Mouse (Mus musculus): ENCODE results near the gene Zfp36l2. TPM values are rescaled to one million over a fixed set of nuclear protein-coding genes. Genes with fewer than 3 reads are reported as not detected.

The Zfp36l2 gene
- polyA plus RNA-seq, 1 experiment from 2014 or later = 9.6 TPM

- WGBS (ENCODE audit: insufficient replicate concordance) = 78% methylated on average over 6 of the region's 6 CpGs
- H3K27ac ChIP-seq (ENCODE audit: low read depth, low read length) = peak overlapping the region; percentile 72
Observed at GRCm38 (mm10) chr17:84141691-84142090, 46.1 kb downstream of the Zfp36l2 start.

DNA sequence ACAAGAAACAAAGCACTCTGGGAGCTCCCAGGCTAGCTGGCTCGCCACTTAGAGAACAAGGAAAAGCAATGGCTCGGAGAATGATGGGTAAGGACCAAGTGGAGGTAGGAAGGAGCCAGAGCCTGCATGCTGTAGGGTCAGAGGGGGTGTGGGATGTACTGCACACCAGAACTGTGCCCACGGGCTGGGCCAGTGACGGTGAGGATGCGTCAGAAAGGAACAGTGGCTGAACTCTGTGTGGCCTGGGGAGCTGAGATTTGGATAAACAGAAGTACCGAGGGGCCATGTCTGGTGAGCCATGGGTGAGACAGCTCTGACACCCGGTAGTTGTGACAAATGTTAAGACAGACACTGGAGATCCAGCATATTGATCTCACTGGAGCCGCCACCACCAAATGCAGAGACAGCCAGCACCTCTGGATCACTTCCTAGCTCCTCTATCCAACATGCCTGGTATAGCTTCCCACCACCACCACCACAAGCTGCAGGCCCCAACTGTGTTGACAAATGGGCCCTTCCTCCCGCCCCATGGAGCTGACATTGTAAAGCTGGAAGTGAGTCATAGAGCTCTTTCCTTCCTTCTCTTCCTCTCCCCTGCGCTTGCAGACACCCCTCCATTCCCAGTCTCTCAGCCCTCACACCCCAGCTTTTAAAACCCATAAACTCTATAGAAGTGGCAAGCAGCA lies 46.8 kb downstream of the Zfp36l2 start:
- Histone ChIP-seq H3K4me1 (ENCODE audit: control insufficient read depth, insufficient read depth, low read length) (peaks cover 40% of the 10 kb centered on the region), H3K4me3 (ENCODE audit: low read depth, low read length) (no peak overlapping the region), H3K9ac (ENCODE audit: low read depth, low read length) (no peak overlapping the region), H3K36me3 (ENCODE audit: control insufficient read depth, insufficient read depth, low read length) (no peaks in the 10 kb centered on the region), H3K27me3 (ENCODE audit: control insufficient read depth, insufficient read depth, low read length) (no peaks in the 10 kb centered on the region), H3K4me2 (no peak overlapping the region), H3K27ac (ENCODE audit: low read depth, low read length) (peak overlapping the region; percentile 72), H3K9me3 (replicated peaks; ENCODE audit: control insufficient read depth, low read length) (no peaks in the 10 kb centered on the region)
- WGBS (ENCODE audit: insufficient replicate concordance) = 45% methylated on average over 10 of the region's 10 CpGs
- ATAC-seq (replicated peaks; ENCODE audit: insufficient number of reproducible peaks, low FRiP score, low TSS enrichment) = no peak

More at GRCm38 (mm10) chr17:84141691-84142090, 46.1 kb downstream of the Zfp36l2 start:
- no peak overlapping the region for H3K9ac ChIP-seq (ENCODE audit: low read depth, low read length)
- no peaks in the 10 kb centered on the region for H3K27me3 ChIP-seq (ENCODE audit: control insufficient read depth, insufficient read depth, low read length)
- no peaks in the 10 kb centered on the region for H3K36me3 ChIP-seq (ENCODE audit: control insufficient read depth, insufficient read depth, low read length)
- H3K4me2 ChIP-seq = no peak overlapping the region
- H3K9me3 ChIP-seq (replicated peaks; ENCODE audit: control insufficient read depth, low read length) = no peaks in the 10 kb centered on the region
- H3K4me3 ChIP-seq (ENCODE audit: low read depth, low read length) = no peak overlapping the region
- no peak; the same call in 1 of the 2 replicates for ATAC-seq (replicated peaks; ENCODE audit: insufficient number of reproducible peaks, low FRiP score, low TSS enrichment)
- peaks cover 44% of the 10 kb centered on the region for H3K4me1 ChIP-seq (ENCODE audit: control insufficient read depth, insufficient read depth, low read length)

GRCm38 (mm10) chr17:84137393-84138171 lies 50.2 kb downstream of the Zfp36l2 start:
- H3K9me3 ChIP-seq (replicated peaks; ENCODE audit: control insufficient read depth, low read length) = no peaks in the 10 kb centered on the region
- WGBS (ENCODE audit: insufficient replicate concordance) = 93% methylated on average over 11 of the region's 11 CpGs
- H3K27ac ChIP-seq (ENCODE audit: low read depth, low read length) = no peak overlapping the region
- no peaks in the 10 kb centered on the region for H3K36me3 ChIP-seq (ENCODE audit: control insufficient read depth, insufficient read depth, low read length)
- no peaks in the 10 kb centered on the region for H3K27me3 ChIP-seq (ENCODE audit: control insufficient read depth, insufficient read depth, low read length)
- no peak for ATAC-seq (replicated peaks; ENCODE audit: insufficient number of reproducible peaks, low FRiP score, low TSS enrichment)
- peaks cover 29% of the 10 kb centered on the region for H3K4me1 ChIP-seq (ENCODE audit: control insufficient read depth, insufficient read depth, low read length)
- H3K4me3 ChIP-seq (ENCODE audit: low read depth, low read length) = no peak overlapping the region
- H3K4me2 ChIP-seq = no peak overlapping the region
- no peak overlapping the region for H3K9ac ChIP-seq (ENCODE audit: low read depth, low read length)

- no peaks in the 10 kb centered on the region for H3K27me3 ChIP-seq (ENCODE audit: control insufficient read depth, insufficient read depth, low read length)
- H3K36me3 ChIP-seq (ENCODE audit: control insufficient read depth, insufficient read depth, low read length) = no peaks in the 10 kb centered on the region
- H3K9me3 ChIP-seq (replicated peaks; ENCODE audit: control insufficient read depth, low read length) = no peaks in the 10 kb centered on the region
- ATAC-seq (replicated peaks; ENCODE audit: insufficient number of reproducible peaks, low FRiP score, low TSS enrichment) = no peak
- H3K4me2 ChIP-seq = peak overlapping the region; percentile 11; the same call in 1 of the 2 replicates
- H3K4me3 ChIP-seq (ENCODE audit: low read depth, low read length) = no peak overlapping the region
- no peak overlapping the region for H3K9ac ChIP-seq (ENCODE audit: low read depth, low read length)
- peaks cover 26% of the 10 kb centered on the region for H3K4me1 ChIP-seq (ENCODE audit: control insufficient read depth, insufficient read depth, low read length)
- 20% methylated on average over 9 of the region's 10 CpGs for WGBS (ENCODE audit: insufficient replicate concordance)
- no peak overlapping the region for H3K27ac ChIP-seq (ENCODE audit: low read depth, low read length)
Observed at GRCm38 (mm10) chr17:84136669-84137392, 50.9 kb downstream of the Zfp36l2 start.

- WGBS (ENCODE audit: insufficient replicate concordance) = 82% methylated on average over 4 of the region's 4 CpGs
- no peaks in the 10 kb centered on the region for H3K36me3 ChIP-seq (ENCODE audit: control insufficient read depth, insufficient read depth, low read length)
- peaks cover 24% of the 10 kb centered on the region for H3K4me1 ChIP-seq (ENCODE audit: control insufficient read depth, insufficient read depth, low read length)
- no peak for ATAC-seq (replicated peaks; ENCODE audit: insufficient number of reproducible peaks, low FRiP score, low TSS enrichment)
- no peaks in the 10 kb centered on the region for H3K9me3 ChIP-seq (replicated peaks; ENCODE audit: control insufficient read depth, low read length)
- no peaks in the 10 kb centered on the region for H3K27me3 ChIP-seq (ENCODE audit: control insufficient read depth, insufficient read depth, low read length)
- H3K4me2 ChIP-seq = no peak overlapping the region
- no peak overlapping the region for H3K4me3 ChIP-seq (ENCODE audit: low read depth, low read length)
- no peak overlapping the region for H3K27ac ChIP-seq (ENCODE audit: low read depth, low read length)
- H3K9ac ChIP-seq (ENCODE audit: low read depth, low read length) = no peak overlapping the region
Observed at GRCm38 (mm10) chr17:84136217-84136616, 51.5 kb downstream of the Zfp36l2 start.

DNA sequence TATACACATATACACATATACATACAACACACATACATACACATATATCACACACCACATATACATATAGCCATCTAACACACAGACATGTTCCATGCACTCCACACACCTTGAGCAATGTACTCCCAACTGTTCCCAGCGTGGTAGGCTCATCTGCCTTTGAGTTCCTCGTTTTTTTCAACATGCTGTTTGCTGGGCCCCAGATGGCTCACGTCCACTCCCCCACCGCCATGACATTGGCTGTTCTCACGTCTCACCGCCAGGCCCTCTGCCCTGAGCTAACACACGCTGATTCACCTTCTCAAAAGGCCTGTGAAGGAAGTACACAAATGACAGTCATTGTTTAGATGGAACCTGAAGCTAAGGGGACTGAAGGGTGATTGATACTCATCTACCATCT lies 52.5 kb downstream of the Zfp36l2 start:
- Histone ChIP-seq H3K27me3 (ENCODE audit: control insufficient read depth, insufficient read depth, low read length) (no peaks in the 10 kb centered on the region), H3K27ac (ENCODE audit: low read depth, low read length) (no peak overlapping the region), H3K4me2 (no peak overlapping the region), H3K4me1 (ENCODE audit: control insufficient read depth, insufficient read depth, low read length) (peaks cover 17% of the 10 kb centered on the region), H3K4me3 (ENCODE audit: low read depth, low read length) (no peak overlapping the region), H3K36me3 (ENCODE audit: control insufficient read depth, insufficient read depth, low read length) (no peaks in the 10 kb centered on the region), H3K9me3 (replicated peaks; ENCODE audit: control insufficient read depth, low read length) (no peaks in the 10 kb centered on the region), H3K9ac (ENCODE audit: low read depth, low read length) (no peak overlapping the region)
- ATAC-seq (replicated peaks; ENCODE audit: insufficient number of reproducible peaks, low FRiP score, low TSS enrichment) = no peak
- 70% methylated on average over 7 of the region's 7 CpGs for WGBS (ENCODE audit: insufficient replicate concordance)
